Mouse (Mus musculus): ENCODE results near the gene Rgs5.

DNA sequence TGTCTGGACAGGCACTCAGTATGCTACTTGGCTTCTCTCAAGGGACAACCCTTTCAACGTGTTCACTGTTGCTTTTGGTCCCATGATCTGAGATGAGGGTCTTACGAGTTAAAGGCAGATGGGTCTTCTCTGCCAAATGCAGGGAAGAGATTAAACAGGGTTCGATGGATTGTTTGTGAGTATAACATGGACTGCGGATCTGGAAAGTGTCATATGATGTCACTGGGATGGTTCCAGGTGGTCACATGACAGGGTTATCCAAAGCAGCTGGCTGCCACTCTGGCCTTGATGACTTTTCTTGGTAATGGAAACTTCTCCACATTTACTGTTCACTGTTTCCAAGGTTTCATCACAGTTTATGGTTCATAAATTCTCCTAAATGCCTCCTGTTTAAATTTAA, 12.0 kb downstream of the Rgs5 start:
- TF ChIP-seq HCFC1 (IDR thresholded peaks at IDR 0.05; ENCODE audit: borderline replicate concordance, insufficient read depth, low read length): no peak
- no peak for TF ChIP-seq ZC3H11A (IDR thresholded peaks at IDR 0.05; ENCODE audit: borderline replicate concordance, low read depth, low read length)
- no peak for TF ChIP-seq MAFK (IDR thresholded peaks at IDR 0.05; ENCODE audit: insufficient read depth, low read depth, low read length)
- TF ChIP-seq ZNF384 (IDR thresholded peaks at IDR 0.05; ENCODE audit: low read depth, low read length): no peak

All from ES-E14 (cell line).